Mouse (Mus musculus) central nervous system, embryonic 18 days (tissue): Measurements from ENCODE around the gene Olfr810. TPM values are rescaled to one million over a fixed set of nuclear protein-coding genes. Genes with fewer than 3 reads are reported as not detected.

Source experiments
- polyA plus RNA-seq: library from polyadenylated mRNA; depleted of rRNA; stranded (reverse); fragments of >200 nt; gene quantifications from 2 replicates; pipeline ENCODE4 v1.2.3, GENCODE M21; 2012; rRNA removed

The Olfr810 gene
- polyA plus RNA-seq, result not detected in 2 replicates

DNA sequence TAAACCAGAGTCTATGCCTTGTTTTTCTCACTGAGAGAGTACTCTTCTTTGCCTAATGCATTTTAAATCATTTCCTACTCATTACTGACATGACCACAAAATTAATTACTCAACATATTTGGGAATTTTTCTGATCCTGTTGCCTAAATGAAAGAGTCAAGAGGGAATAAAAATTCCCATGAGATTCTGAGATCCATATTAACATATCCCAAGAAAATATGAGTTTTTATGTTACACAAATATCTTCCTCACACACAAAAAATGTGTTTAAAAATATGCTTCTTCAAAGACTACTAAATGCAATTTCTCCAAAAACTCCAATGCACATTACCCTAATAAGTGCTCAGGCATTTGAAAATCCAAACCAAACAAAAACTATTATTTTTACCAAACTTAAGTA lies at the start of gene Olfr810:
Gene Olfr810 (minus strand): TSS at position 101 of the 400 bp plus-strand sequence.

DNA sequence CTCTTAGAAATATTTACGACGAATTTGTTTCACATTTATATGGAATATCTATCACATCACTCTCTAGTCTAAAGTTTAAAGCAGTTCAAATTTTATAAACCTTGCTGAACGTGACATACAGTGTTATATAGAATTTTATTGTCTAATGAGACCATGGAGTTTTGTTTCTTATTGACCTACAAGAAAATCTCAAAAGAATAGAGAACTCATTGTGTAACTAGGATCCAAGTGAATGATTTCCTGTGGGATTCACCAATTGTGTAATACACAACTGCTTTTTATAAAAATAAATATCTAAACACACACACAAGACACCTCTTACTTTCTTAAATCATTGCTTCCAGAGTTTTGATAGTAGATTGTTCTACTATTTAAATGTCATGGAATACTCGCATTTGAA lies 9.6 kb upstream of the Olfr810 start, which contains the start of gene Olfr811:
Gene Olfr811 (minus strand): TSS at position 101 of the 400 bp plus-strand sequence.

DNA sequence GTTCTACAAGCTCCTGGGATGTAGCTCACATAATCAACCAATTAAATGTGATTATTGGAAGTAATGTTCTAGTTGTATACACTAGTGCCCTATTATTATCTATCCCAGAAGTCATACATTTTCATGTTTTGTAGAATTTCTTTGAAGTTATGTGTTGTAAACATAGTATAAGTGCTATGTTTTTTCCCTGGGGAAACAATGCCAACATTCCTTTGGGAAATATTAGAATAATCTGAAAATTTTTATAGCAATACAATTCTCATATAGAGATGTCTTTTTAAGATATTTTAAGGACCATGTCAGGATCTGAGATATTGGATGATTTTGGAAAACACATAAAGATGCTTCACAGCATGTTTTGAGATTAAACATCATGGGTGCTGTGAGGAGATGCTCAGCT lies 20.4 kb downstream of the Olfr810 start, which contains the start of gene Olfr809:
Gene Olfr809 (plus strand): TSS at position 301 of the 400 bp plus-strand sequence.

GRCm38 (mm10) chr10:129765182-129765581 lies 29.5 kb downstream of the Olfr810 start, which contains the start of gene Olfr808:
TSS of gene Olfr808 (plus strand) at chr10:129765482.

DNA sequence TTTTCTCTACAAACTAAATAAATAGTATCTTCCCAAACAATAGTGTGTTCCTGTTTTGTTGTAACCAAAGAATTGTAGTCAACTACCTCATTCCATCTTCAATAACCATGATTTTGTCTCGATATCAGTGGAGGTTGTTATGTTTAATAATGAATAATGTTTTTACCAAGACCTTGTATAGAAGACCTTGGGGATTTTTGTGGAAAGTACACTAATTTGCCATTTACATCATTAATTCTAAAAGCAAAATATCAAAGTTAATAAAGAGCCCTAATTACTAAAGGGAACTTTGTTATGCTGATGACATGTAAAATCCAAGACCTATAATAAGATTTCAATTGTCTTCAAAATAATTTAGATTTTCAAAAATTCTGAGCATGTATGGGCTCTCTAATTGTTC lies 37.0 kb downstream of the Olfr810 start, which contains the start of gene Olfr807:
Gene Olfr807 (minus strand): TSS at position 101 of the 400 bp plus-strand sequence.

GRCm38 (mm10) chr10:129741821-129742220 lies 52.9 kb downstream of the Olfr810 start, which contains the start of gene Olfr806:
TSS of gene Olfr806 (minus strand) at chr10:129741921.

Other genes with a start within 250 kb of the Olfr810 start
- not detected in 2 replicates for gene Olfr794, start 227.3 kb downstream of the Olfr810 start, polyA plus RNA-seq
- not detected in 2 replicates for gene Olfr796, start 182.3 kb downstream of the Olfr810 start, polyA plus RNA-seq
- gene Olfr798, start 167.0 kb downstream of the Olfr810 start, polyA plus RNA-seq, result not detected in 2 replicates
- not detected in 2 replicates for gene Olfr799, start 157.4 kb downstream of the Olfr810 start, polyA plus RNA-seq
- not detected in 2 replicates for gene Olfr800, start 137.2 kb downstream of the Olfr810 start, polyA plus RNA-seq
- not detected in 2 replicates for gene Olfr801, start 121.1 kb downstream of the Olfr810 start, polyA plus RNA-seq
- gene Olfr802, start 106.7 kb downstream of the Olfr810 start, polyA plus RNA-seq, result not detected in 2 replicates
- not detected in 2 replicates for gene Olfr803, start 100.6 kb downstream of the Olfr810 start, polyA plus RNA-seq
- gene Olfr804, start 91.7 kb downstream of the Olfr810 start, polyA plus RNA-seq, result not detected in 2 replicates
- not detected in 2 replicates for gene Olfr805, start 65.5 kb downstream of the Olfr810 start, polyA plus RNA-seq
- not detected in 2 replicates for gene Olfr806, start 53.0 kb downstream of the Olfr810 start, polyA plus RNA-seq
- not detected in 2 replicates for gene Olfr807, start 37.1 kb downstream of the Olfr810 start, polyA plus RNA-seq
- gene Olfr808, start 29.4 kb downstream of the Olfr810 start, polyA plus RNA-seq, result not detected in 2 replicates
- gene Olfr809, start 20.3 kb downstream of the Olfr810 start, polyA plus RNA-seq, result not detected in 2 replicates
- not detected in 2 replicates for gene Olfr811, start 9.5 kb upstream of the Olfr810 start, polyA plus RNA-seq
- not detected in 2 replicates for gene Olfr812, start 51.2 kb upstream of the Olfr810 start, polyA plus RNA-seq
- gene Olfr813, start 60.5 kb upstream of the Olfr810 start, polyA plus RNA-seq, result not detected in 2 replicates
- gene Olfr814, start 84.9 kb upstream of the Olfr810 start, polyA plus RNA-seq, result not detected in 2 replicates
- not detected in 2 replicates for gene Olfr815, start 111.0 kb upstream of the Olfr810 start, polyA plus RNA-seq
- gene Olfr816, start 120.7 kb upstream of the Olfr810 start, polyA plus RNA-seq, result not detected in 2 replicates
- not detected in 2 replicates for gene Olfr818, start 154.2 kb upstream of the Olfr810 start, polyA plus RNA-seq
- not detected in 2 replicates for gene Olfr819, start 172.3 kb upstream of the Olfr810 start, polyA plus RNA-seq
- gene Olfr247, start 181.2 kb upstream of the Olfr810 start, polyA plus RNA-seq, result not detected in 2 replicates
- not detected in 2 replicates for gene Gm10310, start 190.1 kb upstream of the Olfr810 start, polyA plus RNA-seq
- not detected in 2 replicates for gene Olfr820, start 217.7 kb upstream of the Olfr810 start, polyA plus RNA-seq
- gene Olfr821, start 235.4 kb upstream of the Olfr810 start, polyA plus RNA-seq, result not detected in 2 replicates